1 mouse cellular context compared by ENCODE assay signal in genomic region chr7:80846709-80847108, GRCm38 (mm10).
A peak's percentile ranks its signal among the peaks of the same experiment; 100 is the strongest.
TF ChIP-seq lines count a peak whose summit lies in the region.

No protein-coding gene starts in this region.

TF ChIP-seq in MEL, 35 proteins besides CTCF, POLR2A, EP300 and RAD21:
- TF ChIP-seq SMC3 (IDR thresholded peaks at IDR 0.05; ENCODE audit: low read depth, low read length) (no peak), SIN3A (IDR thresholded peaks at IDR 0.05; ENCODE audit: low read length) (0 out of 2 replicates have a peak, but pooled peaks have one; percentile 35), MAZ (IDR thresholded peaks at IDR 0.05; ENCODE audit: low read depth, low read length) (0 out of 2 replicates have a peak, but pooled peaks have one; percentile 19), MAFK (IDR thresholded peaks at IDR 0.05; ENCODE audit: borderline replicate concordance, low read depth, low read length) (no peak), MYB (IDR thresholded peaks at IDR 0.05; ENCODE audit: low read depth, low read length) (no peak), CHD2 (IDR thresholded peaks at IDR 0.05; ENCODE audit: low read length) (no peak), ETS1 (IDR thresholded peaks at IDR 0.05; ENCODE audit: low read depth, low read length) (0 out of 2 replicates have a peak, but pooled peaks have one; percentile 11), MYC (IDR thresholded peaks at IDR 0.05; ENCODE audit: low read depth, low read length) (peak; percentile 33; the same call in 1 of the 2 replicates), CHD1 (IDR thresholded peaks at IDR 0.05; ENCODE audit: low read depth, low read length) (no peak), BHLHE40 (IDR thresholded peaks at IDR 0.05; ENCODE audit: borderline replicate concordance, low read depth, low read length) (no peak), GABPA (IDR thresholded peaks at IDR 0.05; ENCODE audit: low read depth, low read length) (no peak), TCF12 (IDR thresholded peaks at IDR 0.05; ENCODE audit: low read depth, low read length) (0 out of 2 replicates have a peak, but pooled peaks have one; percentile 12), TBP (IDR thresholded peaks at IDR 0.05; ENCODE audit: low read depth, low read length) (peak; percentile 38; the same call in 1 of the 2 replicates), UBTF (IDR thresholded peaks at IDR 0.05; ENCODE audit: borderline replicate concordance, insufficient read depth, low read depth, low read length) (no peak), GATA1 (IDR thresholded peaks at IDR 0.05; ENCODE audit: low read depth, low read length) (no peak), ZKSCAN1 (IDR thresholded peaks at IDR 0.05; ENCODE audit: low read depth, low read length) (no peak), E2F4 (IDR thresholded peaks at IDR 0.05; ENCODE audit: borderline replicate concordance, low read depth, low read length) (no peak), MEF2A (IDR thresholded peaks at IDR 0.05; ENCODE audit: extremely low read depth, insufficient replicate concordance, low read depth, low read length, poor library complexity, severe bottlenecking) (no peak), NELFE (IDR thresholded peaks at IDR 0.05; ENCODE audit: low read depth, low read length) (peak; percentile 31), HCFC1 (IDR thresholded peaks at IDR 0.05; ENCODE audit: low read depth, low read length) (peak; percentile 73), ZC3H11A (IDR thresholded peaks at IDR 0.05; ENCODE audit: low read depth, low read length) (no peak), JUND (IDR thresholded peaks at IDR 0.05; ENCODE audit: low read depth, low read length) (no peak), MXI1 (IDR thresholded peaks at IDR 0.05; ENCODE audit: low read depth, low read length) (no peak), TAL1 (IDR thresholded peaks at IDR 0.05; ENCODE audit: low read length) (no peak), ZMIZ1 (IDR thresholded peaks at IDR 0.05; ENCODE audit: low read depth, low read length) (no peak), USF2 (IDR thresholded peaks at IDR 0.05; ENCODE audit: borderline replicate concordance in 1 of 2, insufficient read depth in 1 of 2, low read depth in 1 of 2, low read length in 2 of 2) (no peak), POLR2AphosphoS2 (IDR thresholded peaks at IDR 0.05; ENCODE audit: low read length) (no peak), ZNF384 (IDR thresholded peaks at IDR 0.05; ENCODE audit: low read depth, low read length) (no peak), MAX (IDR thresholded peaks at IDR 0.05; ENCODE audit: low read length) (no peak), RCOR1 (IDR thresholded peaks at IDR 0.05; ENCODE audit: low read depth, low read length) (no peak), KAT2A (conservative IDR thresholded peaks at IDR 0.05; ENCODE audit: low read depth, low read length) (0 out of 2 replicates have a peak, but pooled peaks have one; percentile 25), USF1 (IDR thresholded peaks at IDR 0.05; ENCODE audit: low read depth, low read length) (no peak), POLR2AphosphoS5 (IDR thresholded peaks at IDR 0.05; ENCODE audit: borderline replicate concordance, low read depth, low read length) (no peak), NRF1 (IDR thresholded peaks at IDR 0.05; ENCODE audit: insufficient read depth, low read depth, low read length, poor library complexity, severe bottlenecking) (no peak), ELF1 (IDR thresholded peaks at IDR 0.05; ENCODE audit: low read depth, low read length) (peak; percentile 33; the same call in 1 of the 2 replicates)
